Mouse (Mus musculus): ENCODE measurements around the gene Fkrp.

GRCm38 (mm10) chr7:16766443-16766842 is 50.1 kb downstream of the Fkrp start:
- no peak for TF ChIP-seq POLR2A (IDR thresholded peaks at IDR 0.05; ENCODE audit: low read depth, low read length)
- no peak for TF ChIP-seq MAFK (IDR thresholded peaks at IDR 0.05; ENCODE audit: insufficient replicate concordance, low read length)
